Mouse (Mus musculus): Measurements from ENCODE around the gene Gapdhs. TPM values are rescaled to one million over a fixed set of nuclear protein-coding genes. Genes with fewer than 3 reads are reported as not detected.

The Gapdhs gene
- total RNA-seq, 1 experiment, result not detected

DNA sequence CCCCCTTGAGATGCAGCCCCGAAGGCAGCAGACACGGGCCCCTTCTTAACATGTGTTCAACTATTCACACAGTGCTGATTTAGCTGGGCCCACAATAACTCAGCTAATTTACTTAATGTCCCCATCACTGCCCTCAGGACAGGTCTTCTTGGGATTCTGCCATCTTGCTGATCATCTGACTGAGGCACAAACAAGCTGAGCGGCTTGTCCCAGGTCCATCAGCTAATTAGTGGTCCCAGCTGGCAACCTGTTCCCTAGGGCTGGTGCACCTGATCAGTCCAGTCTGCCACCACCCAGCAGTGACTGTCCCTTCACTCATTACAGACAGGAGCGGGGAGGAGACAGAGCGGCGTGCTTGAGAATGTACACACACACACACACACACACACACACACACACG lies 22.2 kb downstream of the Gapdhs start:
- no peak for DNase-seq (ENCODE audit: low read depth, low spot score)
- Histone ChIP-seq H3K9ac (ENCODE audit: insufficient read depth, low read depth, low read length, poor library complexity, severe bottlenecking) (no peak overlapping the region), H3K27ac (ENCODE audit: insufficient read depth, low read depth, low read length, poor library complexity, severe bottlenecking) (no peak overlapping the region), H3K4me3 (ENCODE audit: insufficient read depth in 1 of 2, low read depth in 1 of 2, low read length in 2 of 2, poor library complexity in 1 of 2, severe bottlenecking in 1 of 2) (no peak overlapping the region), H3K9me3 (ENCODE audit: control insufficient read depth, insufficient read depth, low read depth, low read length) (no peaks in the 10 kb centered on the region), H3K36me3 (ENCODE audit: control insufficient read depth, insufficient read depth, low read length, poor library complexity, severe bottlenecking) (no peaks in the 10 kb centered on the region), H3K4me1 (ENCODE audit: control insufficient read depth in 2 of 2, insufficient read depth in 2 of 2, low read length in 2 of 2, poor library complexity in 1 of 2) (peaks cover 0 to 5% of the 10 kb centered on the region in 2 experiments; a peak in 1 of 4 replicates)
- in situ Hi-C loops (cut with MboI; ENCODE audit: low sequenced_read_pairs in 2 of 2, unreplicated experiment in 2 of 2), result no loop called here
- TF ChIP-seq HCFC1 (IDR thresholded peaks at IDR 0.05; ENCODE audit: borderline replicate concordance, insufficient read depth, low read length) (no peak), ZNF384 (IDR thresholded peaks at IDR 0.05; ENCODE audit: low read depth, low read length) (no peak), ZC3H11A (IDR thresholded peaks at IDR 0.05; ENCODE audit: borderline replicate concordance, low read depth, low read length) (no peak), MAFK (IDR thresholded peaks at IDR 0.05; ENCODE audit: insufficient read depth, low read depth, low read length) (no peak), CHD2 (IDR thresholded peaks at IDR 0.05; ENCODE audit: low read depth, low read length) (no peak)

- Histone ChIP-seq H3K27ac (ENCODE audit: insufficient read depth, low read depth, low read length, poor library complexity, severe bottlenecking) (no peak overlapping the region), H3K4me1 (ENCODE audit: control insufficient read depth in 2 of 2, insufficient read depth in 2 of 2, low read length in 2 of 2, poor library complexity in 1 of 2) (peaks cover 0 to 4% of the 10 kb centered on the region in 2 experiments; a peak in 1 of 4 replicates), H3K36me3 (ENCODE audit: control insufficient read depth, insufficient read depth, low read length, poor library complexity, severe bottlenecking) (no peaks in the 10 kb centered on the region), H3K9me3 (ENCODE audit: control insufficient read depth, insufficient read depth, low read depth, low read length) (no peaks in the 10 kb centered on the region), H3K9ac (ENCODE audit: insufficient read depth, low read depth, low read length, poor library complexity, severe bottlenecking) (no peak overlapping the region), H3K4me3 (ENCODE audit: insufficient read depth in 1 of 2, low read depth in 1 of 2, low read length in 2 of 2, poor library complexity in 1 of 2, severe bottlenecking in 1 of 2) (no peak overlapping the region)
- no peak for TF ChIP-seq CHD2 (IDR thresholded peaks at IDR 0.05; ENCODE audit: low read depth, low read length)
- no peak for TF ChIP-seq HCFC1 (IDR thresholded peaks at IDR 0.05; ENCODE audit: borderline replicate concordance, insufficient read depth, low read length)
- TF ChIP-seq ZC3H11A (IDR thresholded peaks at IDR 0.05; ENCODE audit: borderline replicate concordance, low read depth, low read length), result no peak
- no peak for TF ChIP-seq ZNF384 (IDR thresholded peaks at IDR 0.05; ENCODE audit: low read depth, low read length)
- TF ChIP-seq MAFK (IDR thresholded peaks at IDR 0.05; ENCODE audit: insufficient read depth, low read depth, low read length), result no peak
- in situ Hi-C loops (cut with MboI; ENCODE audit: low sequenced_read_pairs in 2 of 2, unreplicated experiment in 2 of 2), result no loop called here
- DNase-seq (ENCODE audit: low read depth, low spot score), result no peak
These were observed 23.8 kb downstream of the Gapdhs start for GRCm38 (mm10) chr7:30719669-30720068.

GRCm38 (mm10) chr7:30717716-30718046 lies 25.8 kb downstream of the Gapdhs start:
- no peak overlapping the region for H3K9ac ChIP-seq (ENCODE audit: insufficient read depth, low read depth, low read length, poor library complexity, severe bottlenecking)
- no peaks in the 10 kb centered on the region for H3K9me3 ChIP-seq (ENCODE audit: control insufficient read depth, insufficient read depth, low read depth, low read length)
- H3K27ac ChIP-seq (ENCODE audit: insufficient read depth, low read depth, low read length, poor library complexity, severe bottlenecking), result no peak overlapping the region
- peak overlapping the region; percentile 46 to 56; a peak in 3 of 4 replicates for H3K4me3 ChIP-seq (ENCODE audit: insufficient read depth in 1 of 2, low read depth in 1 of 2, low read length in 2 of 2, poor library complexity in 1 of 2, severe bottlenecking in 1 of 2)
- in situ Hi-C loops (cut with MboI; ENCODE audit: low sequenced_read_pairs in 2 of 2, unreplicated experiment in 2 of 2), result no loop called here
- no peak for DNase-seq (ENCODE audit: low read depth, low spot score)
- no peaks in the 10 kb centered on the region for H3K36me3 ChIP-seq (ENCODE audit: control insufficient read depth, insufficient read depth, low read length, poor library complexity, severe bottlenecking)
- H3K4me1 ChIP-seq (ENCODE audit: control insufficient read depth in 2 of 2, insufficient read depth in 2 of 2, low read length in 2 of 2, poor library complexity in 1 of 2), result peaks cover 0 to 3% of the 10 kb centered on the region in 2 experiments; a peak in 1 of 4 replicates
- no peak for TF ChIP-seq CHD2 (IDR thresholded peaks at IDR 0.05; ENCODE audit: low read depth, low read length)
- TF ChIP-seq ZNF384 (IDR thresholded peaks at IDR 0.05; ENCODE audit: low read depth, low read length), result no peak
- no peak for TF ChIP-seq ZC3H11A (IDR thresholded peaks at IDR 0.05; ENCODE audit: borderline replicate concordance, low read depth, low read length)
- no peak for TF ChIP-seq HCFC1 (IDR thresholded peaks at IDR 0.05; ENCODE audit: borderline replicate concordance, insufficient read depth, low read length)
- no peak for TF ChIP-seq MAFK (IDR thresholded peaks at IDR 0.05; ENCODE audit: insufficient read depth, low read depth, low read length)

DNA sequence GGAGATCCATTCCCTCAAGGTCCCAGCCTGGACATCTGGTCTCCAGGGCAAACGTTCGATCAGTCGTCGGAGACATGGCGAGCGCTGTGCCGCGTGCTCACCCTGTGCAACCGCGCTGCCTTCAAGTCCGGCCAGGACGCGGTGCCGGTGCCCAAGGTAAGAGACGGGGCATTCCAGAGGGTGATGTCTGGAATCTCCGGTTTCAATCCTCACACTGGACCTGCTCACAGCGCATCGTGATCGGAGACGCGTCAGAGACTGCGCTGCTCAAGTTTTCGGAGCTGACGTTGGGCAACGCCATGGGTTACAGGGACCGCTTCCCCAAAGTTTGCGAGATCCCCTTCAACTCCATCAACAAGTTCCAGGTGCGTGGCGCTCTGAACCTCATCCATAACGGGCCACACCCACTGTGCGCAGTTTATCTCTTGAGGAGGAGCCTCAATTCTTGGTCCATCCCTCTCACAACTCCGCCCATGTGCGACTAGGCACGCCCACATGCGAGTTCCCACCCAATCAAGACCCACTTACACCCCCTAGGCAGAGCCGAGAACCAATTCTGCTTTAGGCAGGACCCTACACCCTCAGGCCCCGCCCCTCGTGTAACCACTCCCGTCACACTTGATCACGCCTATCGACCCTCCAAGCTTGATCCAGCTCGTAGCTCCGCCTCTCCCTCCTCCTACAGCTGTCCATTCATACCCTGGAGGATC lies 26.3 kb downstream of the Gapdhs start:
- Histone ChIP-seq H3K36me3 (ENCODE audit: control insufficient read depth, insufficient read depth, low read length, poor library complexity, severe bottlenecking) (no peaks in the 10 kb centered on the region), H3K9me3 (ENCODE audit: control insufficient read depth, insufficient read depth, low read depth, low read length) (no peaks in the 10 kb centered on the region), H3K27ac (ENCODE audit: insufficient read depth, low read depth, low read length, poor library complexity, severe bottlenecking) (no peak overlapping the region), H3K9ac (ENCODE audit: insufficient read depth, low read depth, low read length, poor library complexity, severe bottlenecking) (peak overlapping the region; percentile 27), H3K4me3 (ENCODE audit: insufficient read depth in 1 of 2, low read depth in 1 of 2, low read length in 2 of 2, poor library complexity in 1 of 2, severe bottlenecking in 1 of 2) (peak overlapping the region; percentile 62 to 77), H3K4me1 (ENCODE audit: control insufficient read depth in 2 of 2, insufficient read depth in 2 of 2, low read length in 2 of 2, poor library complexity in 1 of 2) (peaks cover 0 to 3% of the 10 kb centered on the region in 2 experiments; a peak in 1 of 4 replicates)
- TF ChIP-seq CHD2 (IDR thresholded peaks at IDR 0.05; ENCODE audit: low read depth, low read length) (no peak), HCFC1 (IDR thresholded peaks at IDR 0.05; ENCODE audit: borderline replicate concordance, insufficient read depth, low read length) (no peak), MAFK (IDR thresholded peaks at IDR 0.05; ENCODE audit: insufficient read depth, low read depth, low read length) (no peak), ZC3H11A (IDR thresholded peaks at IDR 0.05; ENCODE audit: borderline replicate concordance, low read depth, low read length) (no peak)
- in situ Hi-C loops (cut with MboI; ENCODE audit: low sequenced_read_pairs in 2 of 2, unreplicated experiment in 2 of 2), result no loop called here
- DNase-seq (ENCODE audit: low read depth, low spot score), result peak; percentile 99
